Mouse (Mus musculus) testis, adult 2 months (tissue): ENCODE measurements around the gene 1700019D03Rik.

ENCODE experiments used
- CTCF ChIP-seq: fragments of 200-500 bp; IDR thresholded peaks from 2 replicates; pipeline ENCODE4 v1.5.1; 2012; ENCODE audit warnings: low read depth, mild to moderate bottlenecking, inconsistent platforms, low read length, moderate library complexity; ENCODE audit not compliant: control insufficient read depth, insufficient read depth, insufficient replicate concordance
- POLR2A ChIP-seq: fragments of 200-500 bp; IDR thresholded peaks from 2 replicates; pipeline ENCODE4 v1.6.1; 2012; ENCODE audit warnings: low read depth, mild to moderate bottlenecking, inconsistent platforms, low read length, moderate library complexity; ENCODE audit not compliant: control insufficient read depth

GRCm38 (mm10) chr1:53061871-53062608, 42.1 kb upstream of the 1700019D03Rik start:
- TF ChIP-seq CTCF (no peak), POLR2A (no peak)
